Mouse (Mus musculus): ENCODE results near the gene Neurog1. TPM values are rescaled to one million over a fixed set of nuclear protein-coding genes. Genes with fewer than 3 reads are reported as not detected.
A peak's percentile ranks its signal among the peaks of the same experiment; 100 is the strongest.

The Neurog1 gene
- total RNA-seq, 2 experiments from 2014 or later, result not detected

- peak in 1 of 2 experiments; percentile 43 for DNase-seq (ENCODE audit: low spot score in 2 of 2)
Measured at GRCm38 (mm10) chr13:56259021-56259925, 7.3 kb upstream of the Neurog1 start.

GRCm38 (mm10) chr13:56258196-56259020 lies 6.4 kb upstream of the Neurog1 start:
- peak in 1 of 2 experiments; percentile 18 for DNase-seq (ENCODE audit: low spot score in 2 of 2)

- no peak for DNase-seq (ENCODE audit: low spot score in 2 of 2)
Measured at GRCm38 (mm10) chr13:56257469-56258153, 5.6 kb upstream of the Neurog1 start.

- no peak for DNase-seq (ENCODE audit: low spot score in 2 of 2)
Measured at GRCm38 (mm10) chr13:56256716-56257299, 4.8 kb upstream of the Neurog1 start.

DNA sequence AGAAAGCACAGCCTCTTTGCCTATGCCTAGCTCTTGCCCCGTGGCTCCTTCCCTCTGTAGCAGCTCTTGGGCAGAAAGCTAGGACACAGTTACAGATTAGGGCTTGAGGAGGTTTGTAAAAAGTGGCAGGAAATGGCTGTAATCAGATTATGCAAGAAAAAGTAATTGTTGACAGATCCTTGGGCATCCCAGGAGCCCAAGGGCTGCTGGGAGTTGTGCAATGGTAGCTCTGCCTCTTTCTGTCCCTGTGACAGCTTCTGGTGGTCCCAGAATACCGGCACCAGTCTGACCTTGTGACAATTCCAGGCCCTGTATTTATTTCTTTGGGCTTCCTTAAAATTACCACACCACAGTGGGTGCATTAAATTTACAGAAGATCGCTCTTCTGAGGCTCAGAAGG lies 1.4 kb upstream of the Neurog1 start:
- DNase-seq (ENCODE audit: low spot score in 2 of 2), result no peak

GRCm38 (mm10) chr13:56252783-56253182 lies 820 bp upstream of the Neurog1 start:
- peak in 1 of 2 experiments; percentile 52 for DNase-seq (ENCODE audit: low spot score in 2 of 2)

DNA sequence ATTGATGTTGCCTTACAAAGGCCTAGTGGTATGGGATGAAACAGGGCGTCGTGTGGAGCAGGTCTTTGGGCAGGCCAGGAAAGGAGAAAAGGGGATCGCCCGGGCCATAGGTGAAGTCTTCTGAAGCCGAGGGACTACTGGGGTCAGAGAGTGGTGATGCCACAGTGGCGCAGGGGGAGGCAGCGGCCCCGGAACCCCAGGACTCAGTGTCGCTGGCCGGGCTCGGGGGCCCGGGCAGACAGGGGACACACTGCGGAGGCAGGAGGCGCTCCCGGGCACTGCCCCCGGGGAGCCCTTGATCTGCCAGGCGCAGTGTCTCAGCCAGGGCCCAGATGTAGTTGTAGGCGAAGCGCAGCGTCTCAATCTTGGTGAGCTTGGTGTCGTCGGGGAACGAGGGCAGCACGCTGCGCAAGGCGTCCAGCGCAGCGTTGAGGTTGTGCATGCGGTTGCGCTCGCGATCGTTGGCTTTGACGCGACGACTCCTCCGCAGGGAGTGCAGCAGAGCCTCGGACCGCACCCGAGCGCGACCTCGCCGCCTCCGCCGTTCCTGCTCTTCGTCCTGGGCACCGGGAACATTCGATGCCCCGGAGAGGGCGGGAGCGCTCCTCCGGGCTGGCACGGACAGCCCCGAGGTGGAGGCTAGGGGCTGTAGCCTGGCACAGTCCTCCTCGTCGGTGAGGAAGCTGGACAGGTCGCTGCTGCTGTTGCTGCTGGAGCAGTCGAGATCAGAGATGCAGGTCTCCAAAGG lies 613 bp downstream of the Neurog1 start:
- DNase-seq (ENCODE audit: low spot score in 2 of 2), result no peak

DNA sequence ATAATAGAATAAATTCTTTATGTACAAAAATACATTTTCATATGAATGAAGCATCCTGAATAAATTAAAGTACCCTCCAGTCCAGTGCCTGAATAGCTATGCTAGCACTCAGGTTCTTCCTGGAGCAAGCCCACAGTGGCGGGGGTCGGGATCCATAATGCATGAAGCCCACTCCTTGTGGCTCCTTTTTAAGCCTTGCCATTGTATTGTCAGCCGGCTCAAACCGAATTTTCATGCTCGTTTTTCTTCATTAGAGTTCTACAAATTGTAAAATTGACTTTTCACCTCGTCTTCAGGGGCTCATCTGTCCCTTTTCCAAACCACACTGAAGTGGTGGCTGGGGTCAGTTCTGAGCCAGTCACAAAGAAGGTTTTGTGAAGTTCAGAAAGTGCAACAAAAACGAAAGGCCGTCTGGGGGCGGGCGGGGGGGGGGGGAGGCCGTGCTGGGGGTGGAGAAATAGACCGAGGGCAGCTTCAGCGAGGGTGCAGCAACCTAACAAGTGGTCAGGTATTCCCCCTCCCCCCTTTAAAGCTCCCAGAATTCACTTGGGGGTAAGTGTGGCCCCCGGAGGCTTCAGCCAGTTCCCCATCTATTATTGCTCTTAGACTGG lies 1.3 kb downstream of the Neurog1 start:
- no peak for DNase-seq (ENCODE audit: low spot score in 2 of 2)

DNA sequence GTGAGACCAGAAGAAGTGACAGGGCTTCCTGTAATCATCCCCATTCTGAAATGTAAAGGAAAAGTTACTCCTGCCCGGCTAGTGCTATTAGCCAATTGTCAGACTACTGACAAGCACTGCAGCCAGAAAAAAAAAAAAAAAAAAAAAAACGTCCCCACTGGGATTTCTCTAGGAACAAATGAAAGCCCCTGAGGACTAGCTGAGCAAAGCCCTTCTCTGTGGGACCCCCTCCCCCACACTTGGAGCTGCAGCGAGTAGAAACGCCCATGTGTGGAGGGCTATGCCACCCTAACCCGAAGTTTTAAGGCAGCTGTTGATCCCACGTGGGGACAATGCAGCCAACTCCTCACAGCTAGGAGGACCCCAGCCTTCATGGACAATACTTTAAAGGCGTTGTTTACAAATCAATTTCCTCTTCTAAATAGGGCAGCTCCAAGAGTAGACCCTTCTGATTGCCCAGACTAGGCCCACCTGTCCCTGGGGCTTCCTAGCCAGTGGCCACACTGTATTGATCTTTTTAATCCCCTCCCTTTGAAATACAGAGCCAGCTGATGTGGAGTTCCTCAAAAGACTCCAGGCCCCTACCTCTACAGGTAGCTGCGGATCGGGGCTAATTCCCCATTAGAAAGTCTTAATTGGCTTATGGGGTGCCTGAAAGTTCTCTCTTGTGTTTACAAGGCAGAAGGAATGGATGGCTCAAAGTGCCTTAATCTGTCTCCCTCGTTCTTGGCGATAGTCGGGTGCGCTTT lies 2.2 kb downstream of the Neurog1 start:
- no peak for DNase-seq (ENCODE audit: low spot score in 2 of 2)

DNA sequence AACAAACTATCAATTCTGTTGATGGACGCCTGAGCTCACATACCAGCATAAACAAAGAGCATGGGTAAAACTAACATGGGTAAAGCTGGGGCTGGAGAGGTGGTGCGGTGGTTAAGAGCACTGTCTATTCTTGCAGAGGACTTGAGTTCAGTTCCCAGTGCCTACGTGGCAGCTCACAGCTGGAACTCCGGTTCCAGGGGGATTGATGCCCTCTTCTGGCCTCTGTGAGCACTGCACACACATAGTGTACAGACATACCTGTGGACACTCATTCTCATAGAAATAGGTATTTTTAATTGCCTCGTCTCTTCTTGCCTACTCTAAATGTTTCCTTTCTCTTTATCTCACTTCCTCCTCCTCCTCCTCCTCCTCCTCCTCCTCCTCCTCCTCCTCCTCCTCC lies 8.9 kb downstream of the Neurog1 start:
- no peak for DNase-seq (ENCODE audit: low spot score in 2 of 2)

- DNase-seq (ENCODE audit: low spot score in 2 of 2), result no peak
Measured at GRCm38 (mm10) chr13:56240012-56240770, 11.8 kb downstream of the Neurog1 start.

DNA sequence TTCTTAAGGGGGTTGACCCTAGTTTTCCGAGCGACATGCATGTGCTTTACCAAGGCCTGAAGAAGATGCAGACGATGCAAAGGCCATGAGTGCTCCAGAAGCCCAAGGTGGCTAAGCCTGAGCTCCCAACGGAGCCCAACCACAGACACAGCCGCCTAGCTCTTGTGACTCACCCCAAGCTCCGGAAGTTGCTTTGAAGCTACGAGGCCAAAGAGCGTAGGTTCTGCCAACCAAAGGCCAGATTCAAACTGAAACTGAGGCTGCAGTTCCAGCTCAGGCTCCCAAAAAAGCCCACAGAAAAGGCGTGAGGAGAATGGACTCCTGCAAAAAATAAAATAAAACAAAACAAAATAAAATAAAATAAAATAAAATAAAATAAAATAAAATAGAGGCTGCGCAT lies 14.1 kb downstream of the Neurog1 start:
- DNase-seq (ENCODE audit: low spot score in 2 of 2), result no peak

- no peak for DNase-seq (ENCODE audit: low spot score in 2 of 2)
Measured at GRCm38 (mm10) chr13:56236194-56236593, 15.8 kb downstream of the Neurog1 start.

- no peak for DNase-seq (ENCODE audit: low spot score in 2 of 2)
Measured at GRCm38 (mm10) chr13:56228790-56229189, 23.2 kb downstream of the Neurog1 start.

DNA sequence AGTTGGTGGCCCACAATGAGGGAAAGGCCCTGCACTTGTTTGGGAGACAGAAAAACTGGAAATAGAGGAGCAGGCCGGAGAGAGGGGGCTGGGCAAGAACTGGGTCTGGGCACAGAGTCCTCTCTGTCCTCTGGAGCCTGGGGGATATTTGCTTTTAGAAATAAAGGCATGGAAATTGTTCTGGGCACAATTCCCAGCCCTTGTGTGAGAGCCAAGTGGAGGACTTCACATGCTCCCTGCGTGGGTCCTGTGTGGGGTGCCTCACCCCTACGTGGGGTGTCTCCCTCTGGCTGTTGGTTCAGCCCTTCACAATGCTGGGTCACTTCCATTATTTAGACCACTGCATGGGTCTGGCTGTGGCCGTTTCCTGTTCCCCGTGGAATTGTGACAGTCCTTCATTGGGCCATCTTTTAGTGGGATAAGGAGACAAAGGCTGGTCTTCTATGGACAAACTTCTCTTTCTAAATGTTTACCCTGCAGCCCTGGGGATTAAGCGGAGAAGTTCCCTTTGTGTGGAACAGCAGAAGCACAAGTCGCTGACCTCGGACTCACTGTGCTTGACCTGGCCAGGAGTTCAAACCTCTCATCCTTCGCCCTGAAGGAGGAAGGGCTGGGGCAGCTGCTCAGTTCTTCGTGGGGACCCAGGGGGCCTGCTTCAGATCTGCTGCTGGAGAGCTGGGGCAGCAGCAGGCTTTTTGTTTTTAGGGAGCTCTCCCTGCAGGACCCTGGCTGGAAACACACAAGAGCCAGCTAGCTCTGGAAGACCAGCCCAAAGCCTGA lies 25.6 kb downstream of the Neurog1 start:
- DNase-seq (ENCODE audit: low spot score in 2 of 2), result peak; percentile 74 to 75

DNA sequence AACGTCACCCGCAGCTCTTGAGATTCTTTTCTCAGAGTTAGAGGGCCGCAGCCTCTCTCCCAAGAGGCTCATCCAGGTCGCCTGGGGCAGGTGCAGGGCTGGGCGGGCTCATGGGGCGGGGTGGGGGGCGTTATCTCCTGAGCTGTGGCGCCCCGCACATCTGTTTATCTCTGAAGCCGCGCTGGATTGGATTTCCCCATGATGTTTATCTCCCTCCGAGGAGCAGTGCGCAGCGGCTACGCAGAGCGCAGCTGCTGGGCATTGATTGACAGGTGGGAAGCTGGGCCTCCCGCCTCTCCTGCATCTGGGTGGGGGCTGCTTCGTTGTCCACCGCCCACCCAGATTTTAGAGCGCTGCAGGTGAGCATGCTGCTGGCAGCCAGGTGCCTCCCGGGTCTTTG lies 28.3 kb downstream of the Neurog1 start:
- DNase-seq (ENCODE audit: low spot score in 2 of 2), result no peak

GRCm38 (mm10) chr13:56222849-56223246 lies 29.1 kb downstream of the Neurog1 start:
- DNase-seq (ENCODE audit: low spot score in 2 of 2), result no peak
